Mouse (Mus musculus) myocyte (in vitro differentiated cells): ENCODE measurements around the gene Zfp961.

Experiments used
- CEBPB ChIP-seq: IDR thresholded peaks from 2 replicates; pipeline ENCODE4 v1.6.1; 2011; ENCODE audit warnings: mild to moderate bottlenecking, moderate library complexity; ENCODE audit not compliant: poor library complexity, insufficient read depth, severe bottlenecking
- POLR2AphosphoS2 ChIP-seq: IDR thresholded peaks from one replicate; pipeline ENCODE4 v1.6.1; 2011; ENCODE audit warnings: low read depth, control low read depth; ENCODE audit not compliant: insufficient read length
- TCF3 ChIP-seq: IDR thresholded peaks from one replicate; pipeline ENCODE4 v1.6.1; 2011; ENCODE audit warnings: low read depth, control low read depth; ENCODE audit not compliant: insufficient read length
- USF1 ChIP-seq: IDR thresholded peaks from one replicate; pipeline ENCODE4 v1.6.1; 2011; ENCODE audit warnings: low read depth, mild to moderate bottlenecking, control low read depth, moderate library complexity

- TF ChIP-seq CEBPB = no peak
- no peak for TF ChIP-seq POLR2AphosphoS2
- TF ChIP-seq TCF3 = no peak
- no peak for TF ChIP-seq USF1
These were observed 1.7 kb downstream of the Zfp961 start for GRCm38 (mm10) chr8:71952489-71952888.
